Mouse (Mus musculus): ENCODE data around the gene Crebrf.
A peak's percentile ranks its signal among the peaks of the same experiment; 100 is the strongest.

The Crebrf gene

GRCm38 (mm10) chr17:26778430-26779100 lies 63.1 kb downstream of the Crebrf start:
- DNase-seq (ENCODE audit: low read depth), result no peak

DNA sequence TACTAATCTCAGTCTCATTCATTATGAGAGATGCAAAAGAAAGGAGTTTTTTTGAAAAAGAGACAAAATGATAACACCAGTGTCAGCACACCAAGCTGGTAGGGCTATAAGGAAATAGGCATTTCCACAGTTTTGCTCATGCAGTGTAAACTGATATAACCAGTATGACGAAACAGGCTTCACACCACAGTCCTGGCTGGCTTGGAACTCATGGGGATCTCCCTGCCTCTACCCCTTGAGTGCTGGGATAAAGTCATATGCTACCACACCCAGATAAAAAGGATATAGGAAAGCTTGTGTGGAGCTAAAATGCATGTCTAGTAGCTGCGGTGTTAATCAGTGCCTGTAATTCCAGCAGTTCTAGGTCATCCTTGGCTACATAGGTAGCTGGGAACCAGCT lies 64.0 kb downstream of the Crebrf start:
- DNase-seq (ENCODE audit: low read depth), result no peak

- DNase-seq (ENCODE audit: low read depth), result peak; percentile 83
These were observed 65.5 kb downstream of the Crebrf start, which contains the start of gene Bnip1 for GRCm38 (mm10) chr17:26780750-26781571. Gene Bnip1, plus strand, starts transcription at chr17:26781066.

GRCm38 (mm10) chr17:26781610-26782043 lies 66.2 kb downstream of the Crebrf start:
- DNase-seq (ENCODE audit: low read depth), result no peak

- no peak for DNase-seq (ENCODE audit: low read depth)
These were observed 69.1 kb downstream of the Crebrf start for GRCm38 (mm10) chr17:26784525-26784924.

GRCm38 (mm10) chr17:26786586-26786985 lies 71.1 kb downstream of the Crebrf start:
- peak; percentile 12 for DNase-seq (ENCODE audit: low read depth)

DNA sequence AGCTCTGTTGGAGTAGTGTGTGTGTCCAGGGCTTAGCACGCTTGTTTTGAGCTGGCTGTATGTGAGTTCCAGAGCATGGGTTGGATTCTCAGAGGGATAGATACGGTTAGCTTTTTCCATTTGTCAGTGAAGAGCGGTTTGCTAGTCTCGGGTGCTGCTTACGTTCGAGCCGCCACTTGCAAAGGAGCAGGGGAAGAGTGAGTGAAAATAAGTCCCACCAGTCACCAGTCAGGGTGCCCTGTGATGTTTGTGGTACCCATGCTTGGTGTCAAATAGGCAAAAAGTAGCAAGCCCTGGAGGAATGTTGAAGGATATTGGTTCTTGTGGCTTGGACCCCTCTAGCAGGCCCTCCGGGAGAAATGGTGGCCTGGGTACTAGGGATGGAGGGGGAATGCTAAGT lies 73.5 kb downstream of the Crebrf start:
- DNase-seq (ENCODE audit: low read depth), result no peak

- DNase-seq (ENCODE audit: low read depth), result no peak
These were observed 74.2 kb downstream of the Crebrf start for GRCm38 (mm10) chr17:26789460-26790268.

DNA sequence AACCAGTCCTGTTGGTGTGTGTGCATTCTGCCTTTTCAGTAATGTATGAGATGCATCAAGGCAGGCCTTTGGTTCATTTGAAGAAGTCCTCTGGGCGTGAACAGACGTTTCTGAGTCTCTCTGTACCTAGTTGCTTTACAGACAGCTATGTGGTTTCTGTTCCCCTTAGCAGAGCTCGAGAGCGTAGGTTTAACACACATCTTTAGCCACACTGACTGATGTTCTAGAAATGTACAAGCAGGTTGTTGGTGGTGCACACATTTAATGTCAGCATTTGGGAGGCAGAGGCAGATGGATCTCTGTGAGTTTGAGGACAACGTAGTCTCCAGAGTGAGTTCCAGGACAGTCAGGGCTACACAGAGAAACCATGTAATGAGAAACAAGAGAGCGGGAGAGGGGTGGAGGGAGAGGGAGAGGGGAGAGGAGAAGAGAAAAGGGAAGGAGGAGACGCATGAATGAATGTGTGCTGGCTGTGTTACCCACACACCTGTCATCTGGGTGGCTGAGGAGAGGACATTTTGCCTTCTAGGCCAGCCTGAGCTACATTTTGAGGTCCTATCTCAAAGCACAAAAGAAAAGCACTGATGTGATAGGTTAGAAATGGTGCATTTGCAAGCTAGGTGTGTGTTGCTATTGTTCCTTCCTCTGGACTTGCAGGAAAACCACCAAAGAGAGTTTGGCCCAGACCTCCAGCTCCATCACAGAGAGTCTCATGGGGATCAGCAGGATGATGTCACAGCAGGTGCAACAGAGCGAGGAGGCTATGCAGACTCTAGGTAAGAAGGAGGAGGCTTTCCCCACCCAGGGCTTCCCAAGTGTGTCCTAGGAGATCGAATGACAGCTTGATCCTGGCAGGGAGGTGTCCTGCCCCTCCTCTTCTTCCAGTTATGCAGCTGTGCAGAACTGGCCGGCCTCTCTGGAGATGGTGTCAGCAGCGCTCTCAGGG lies 75.1 kb downstream of the Crebrf start:
- DNase-seq (ENCODE audit: low read depth), result no peak

- DNase-seq (ENCODE audit: low read depth), result no peak
These were observed 76.1 kb downstream of the Crebrf start for GRCm38 (mm10) chr17:26791580-26791979.

GRCm38 (mm10) chr17:26792096-26792495 lies 76.6 kb downstream of the Crebrf start:
- no peak for DNase-seq (ENCODE audit: low read depth)

GRCm38 (mm10) chr17:26793068-26793765 lies 77.8 kb downstream of the Crebrf start:
- no peak for DNase-seq (ENCODE audit: low read depth)

- DNase-seq (ENCODE audit: low read depth), result peak; percentile 64
These were observed 79.3 kb downstream of the Crebrf start for GRCm38 (mm10) chr17:26794744-26795143.

- DNase-seq (ENCODE audit: low read depth), result no peak
These were observed 79.9 kb downstream of the Crebrf start for GRCm38 (mm10) chr17:26795386-26795785.

- DNase-seq (ENCODE audit: low read depth), result no peak
These were observed 82.1 kb downstream of the Crebrf start for GRCm38 (mm10) chr17:26797379-26798128.

- no peak for DNase-seq (ENCODE audit: low read depth)
These were observed 87.4 kb downstream of the Crebrf start for GRCm38 (mm10) chr17:26802886-26803285.

GRCm38 (mm10) chr17:26812607-26813006 lies 97.2 kb downstream of the Crebrf start:
- no peak for DNase-seq (ENCODE audit: low read depth)

DNA sequence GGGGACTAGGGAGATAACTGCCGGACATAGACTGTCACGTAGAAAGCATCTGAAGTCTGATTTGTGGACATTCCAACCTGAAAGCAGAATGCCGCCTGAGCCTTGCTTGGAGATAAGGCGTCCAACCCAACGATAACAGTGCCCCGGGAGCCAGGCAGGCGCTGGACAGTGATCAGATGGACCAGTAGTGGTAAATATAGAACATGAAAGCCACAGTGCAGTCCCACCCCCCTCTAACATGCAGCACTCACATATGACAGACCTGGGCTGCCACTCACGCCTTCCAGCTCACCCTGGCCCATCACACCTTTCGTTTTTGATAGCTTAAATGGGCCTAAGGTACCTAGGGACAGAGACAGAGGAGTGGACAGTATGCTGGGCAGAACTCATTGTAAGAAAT lies 98.0 kb downstream of the Crebrf start:
- DNase-seq (ENCODE audit: low read depth), result no peak

DNA sequence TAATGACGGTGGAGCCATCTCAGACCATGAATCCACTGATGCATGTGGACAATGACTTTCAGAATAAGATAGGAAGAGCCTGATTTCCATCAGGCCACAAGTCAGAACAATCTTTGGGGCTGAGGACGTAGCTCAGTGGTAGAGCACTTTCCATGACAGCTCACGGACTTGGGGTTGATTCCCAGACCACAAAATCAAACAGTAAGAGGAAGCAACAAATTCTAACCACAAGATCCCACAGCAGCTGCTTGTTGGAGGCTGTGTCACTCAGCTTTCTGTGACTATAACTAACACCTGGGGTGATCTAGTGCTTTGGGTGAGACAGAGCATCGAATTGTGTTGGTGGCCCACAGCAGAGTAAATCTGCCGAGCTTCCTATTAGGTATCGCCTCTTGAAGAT lies 101.4 kb downstream of the Crebrf start:
- no peak for DNase-seq (ENCODE audit: low read depth)

GRCm38 (mm10) chr17:26817776-26818175 lies 102.3 kb downstream of the Crebrf start:
- DNase-seq (ENCODE audit: low read depth), result no peak
